Mouse (Mus musculus) bone marrow, adult 2 months (tissue): ENCODE measurements around the gene Bpgm. TPM values are rescaled to one million over a fixed set of nuclear protein-coding genes. Genes with fewer than 3 reads are reported as not detected.

Source experiments
- H3K27ac ChIP-seq: fragments of 200-500 bp; 2 replicates; pipeline ENCODE4 v1.5.1; 2012; ENCODE audit warnings: low read depth, mild to moderate bottlenecking, control low read depth, inconsistent platforms, low read length; ENCODE audit not compliant: control insufficient read depth, poor library complexity, insufficient read depth
- H3K4me1 ChIP-seq: fragments of 200-500 bp; 2 replicates; pipeline ENCODE4 v1.6.1; 2011; ENCODE audit warnings: low read length; ENCODE audit not compliant: control insufficient read depth, insufficient read depth
- H3K4me3 ChIP-seq: fragments of 200-500 bp; replicated peaks from 2 replicates; pipeline ENCODE3; 2011; ENCODE audit warnings: mild to moderate bottlenecking, low read depth, low read length, control low read depth; ENCODE audit not compliant: control insufficient read depth
- CTCF ChIP-seq: fragments of 200-500 bp; IDR thresholded peaks from 2 replicates; pipeline ENCODE4 v1.5.1; 2011; ENCODE audit warnings: low read length, control low read depth; ENCODE audit not compliant: control insufficient read depth, insufficient read depth
- POLR2A ChIP-seq: fragments of 200-500 bp; IDR thresholded peaks from 2 replicates; pipeline ENCODE4 v1.6.1; 2011; ENCODE audit warnings: low read depth, mild to moderate bottlenecking, control low read depth, low read length, borderline replicate concordance; ENCODE audit not compliant: control insufficient read depth
- WGBS: fragments of 180-500 bp; shearing (Covaris S2); methylation state at CpG from one replicate; pipeline ENCODE4 v1.1.7; 2018; 5-methylcytosine and 5-hydroxymethylcytosine counted together
- polyA plus RNA-seq: library from polyadenylated mRNA; stranded (reverse); fragments of >200 nt; gene quantifications from 2 replicates; pipeline ENCODE4 v1.2.4, GENCODE M21; 2011; ENCODE audit warnings: low replicate concordance; ENCODE audit not compliant: missing spikeins, insufficient read depth, insufficient read length

The Bpgm gene
- polyA plus RNA-seq, 1 experiment = 201 TPM

GRCm38 (mm10) chr6:34543303-34544206 is 67.5 kb downstream of the Bpgm start:
- TF ChIP-seq CTCF (no peak), POLR2A (no peak)
- 77% methylated on average over 21 of the region's 21 CpGs for WGBS
- H3K4me1 ChIP-seq = no peaks in the 10 kb centered on the region
- H3K4me3 ChIP-seq = no peak overlapping the region
- no peak overlapping the region for H3K27ac ChIP-seq

- no peak for TF ChIP-seq POLR2A
- no peak for TF ChIP-seq CTCF
- H3K4me3 ChIP-seq = no peak overlapping the region
- no peak overlapping the region for H3K27ac ChIP-seq
- 90% methylated on average over 10 of the region's 10 CpGs for WGBS
- no peaks in the 10 kb centered on the region for H3K4me1 ChIP-seq
These were observed 68.2 kb downstream of the Bpgm start for GRCm38 (mm10) chr6:34544207-34544602.

- H3K4me3 ChIP-seq = no peak overlapping the region
- WGBS = 69% methylated on average over 10 of the region's 10 CpGs
- TF ChIP-seq CTCF (no peak), POLR2A (no peak)
- H3K27ac ChIP-seq = no peak overlapping the region
- H3K4me1 ChIP-seq = no peaks in the 10 kb centered on the region
These were observed 69.3 kb downstream of the Bpgm start for GRCm38 (mm10) chr6:34545286-34545685.

GRCm38 (mm10) chr6:34548406-34548990 is 72.5 kb downstream of the Bpgm start:
- Histone ChIP-seq H3K4me1 (no peaks in the 10 kb centered on the region), H3K27ac (no peak overlapping the region), H3K4me3 (no peak overlapping the region)
- TF ChIP-seq CTCF (no peak), POLR2A (no peak)
- WGBS = 70% methylated on average over 13 of the region's 13 CpGs

GRCm38 (mm10) chr6:34549017-34549416 is 73.0 kb downstream of the Bpgm start:
- no peaks in the 10 kb centered on the region for H3K4me1 ChIP-seq
- 33% methylated on average over 2 of the region's 2 CpGs for WGBS
- no peak overlapping the region for H3K27ac ChIP-seq
- H3K4me3 ChIP-seq = no peak overlapping the region
- peak; percentile 89 for TF ChIP-seq CTCF
- no peak for TF ChIP-seq POLR2A

- no peak overlapping the region for H3K4me3 ChIP-seq
- 81% methylated on average over 4 of the region's 4 CpGs for WGBS
- H3K4me1 ChIP-seq = no peaks in the 10 kb centered on the region
- no peak overlapping the region for H3K27ac ChIP-seq
- TF ChIP-seq POLR2A = no peak
- TF ChIP-seq CTCF = no peak
These were observed 76.6 kb downstream of the Bpgm start for GRCm38 (mm10) chr6:34552489-34553157.

- 76% methylated on average over 9 of the region's 9 CpGs for WGBS
- Histone ChIP-seq H3K4me3 (no peak overlapping the region), H3K4me1 (no peaks in the 10 kb centered on the region), H3K27ac (no peak overlapping the region)
- TF ChIP-seq POLR2A (no peak), CTCF (no peak)
These were observed 78.4 kb downstream of the Bpgm start for GRCm38 (mm10) chr6:34554291-34554997.

Other genes with a start within 250 kb of the Bpgm start
- gene Akr1b3, start 158.7 kb upstream of the Bpgm start, polyA plus RNA-seq = 52.4 and 76.9 TPM in 2 replicates
- 2.1 and 3.1 TPM in 2 replicates for gene Akr1b8, start 122.1 kb upstream of the Bpgm start, polyA plus RNA-seq
- gene Akr1b10, start 92.0 kb upstream of the Bpgm start, polyA plus RNA-seq = 10.4 and 15.7 TPM in 2 replicates
- 2.4 TPM in 1 of 2 replicates, not detected in the other for gene Akr1b7, start 63.9 kb upstream of the Bpgm start, polyA plus RNA-seq
- 70.5 and 93.3 TPM in 2 replicates for gene Cald1, start 122.3 kb downstream of the Bpgm start, polyA plus RNA-seq